Mouse (Mus musculus) left cerebral cortex, postnatal 10 days (tissue): ENCODE data around the gene Igf2bp3. TPM values are rescaled to one million over a fixed set of nuclear protein-coding genes. Genes with fewer than 3 reads are reported as not detected.

Source experiments
- DNase-seq, 2 experiments: peaks; one replicate each; pipeline ENCODE4 v3.0.0; 2021 to 2022; ENCODE audit warnings: low spot score in 2 of 2, mixed read lengths in 1 of 2; ENCODE audit errors: extremely low spot score in 1 of 2
- intact Hi-C: fragments of 180-260 bp; cut with DNase I; formaldehyde crosslinking; loops from one replicate; pipeline ENCODE4 v1.15.1; 2025
- total RNA-seq, 2 experiments: library from RNA; stranded (reverse); gene quantifications; 2 replicates each; pipeline ENCODE4 v1.2.3; 2021

The Igf2bp3 gene
- total RNA-seq, 2 experiments from 2014 or later = 1.2 TPM

- no peak for DNase-seq
Measured at GRCm38 (mm10) chr6:49113895-49114294, 100.9 kb downstream of the Igf2bp3 start.

GRCm38 (mm10) chr6:49109196-49109595 is 105.6 kb downstream of the Igf2bp3 start:
- no peak for DNase-seq
- intact Hi-C loops = no loop called here

More at GRCm38 (mm10) chr6:49113895-49114294, 100.9 kb downstream of the Igf2bp3 start:
- intact Hi-C loops = no loop called here

- intact Hi-C loops = no loop called here
- DNase-seq = no peak
Measured at GRCm38 (mm10) chr6:49106746-49107500, 107.8 kb downstream of the Igf2bp3 start.

GRCm38 (mm10) chr6:49099086-49099485 is 115.7 kb downstream of the Igf2bp3 start:
- intact Hi-C loops = no loop called here
- DNase-seq = no peak

GRCm38 (mm10) chr6:49097596-49098110 is 117.1 kb downstream of the Igf2bp3 start:
- DNase-seq = peak in 1 of 2 experiments; percentile 33
- intact Hi-C loops = no loop called here

- intact Hi-C loops = no loop called here
- peak; percentile 76 to 87 for DNase-seq
Measured at GRCm38 (mm10) chr6:49096933-49097461, 117.8 kb downstream of the Igf2bp3 start.

- intact Hi-C loops = no loop called here
- no peak for DNase-seq
Measured at GRCm38 (mm10) chr6:49096421-49096820, 118.3 kb downstream of the Igf2bp3 start.

- intact Hi-C loops = no loop called here
- DNase-seq = no peak
Measured at GRCm38 (mm10) chr6:49094968-49095367, 119.8 kb downstream of the Igf2bp3 start.

GRCm38 (mm10) chr6:49083008-49083407 is 131.7 kb downstream of the Igf2bp3 start:
- no peak for DNase-seq
- intact Hi-C loops = no loop called here

- no peak for DNase-seq
- intact Hi-C loops = no loop called here
Measured at GRCm38 (mm10) chr6:49079313-49079712, 135.4 kb downstream of the Igf2bp3 start.

GRCm38 (mm10) chr6:49077894-49078293 is 136.9 kb downstream of the Igf2bp3 start:
- DNase-seq = no peak
- intact Hi-C loops = no loop called here

- intact Hi-C loops = loop anchor here (5.0 kb wide), 1 partner anchor 133 kb away; no protein-coding TSS in a partner anchor
- peak in 1 of 2 experiments; percentile 43 for DNase-seq
Measured at GRCm38 (mm10) chr6:49074117-49074490, 140.7 kb downstream of the Igf2bp3 start.

GRCm38 (mm10) chr6:49073304-49074116 is 141.2 kb downstream of the Igf2bp3 start, which contains the start of gene Malsu1:
Gene Malsu1, plus strand, starts transcription at chr6:49073795.
- peak; percentile 93 to 96 for DNase-seq
- intact Hi-C loops = loop anchor here (5.0 kb wide), 1 partner anchor 134 kb away; no protein-coding TSS in a partner anchor

GRCm38 (mm10) chr6:49068361-49068760 is 146.4 kb downstream of the Igf2bp3 start:
- intact Hi-C loops = no loop called here

GRCm38 (mm10) chr6:49057053-49058021 is 157.4 kb downstream of the Igf2bp3 start:
- peak; percentile 59 to 68 for DNase-seq
- intact Hi-C loops = loop anchor here (5.0 kb wide), 2 partner anchors 150 to 340 kb away; partner anchors contain the start of gene Stk31

More at GRCm38 (mm10) chr6:49068361-49068760, 146.4 kb downstream of the Igf2bp3 start:
- DNase-seq = no peak

GRCm38 (mm10) chr6:49056009-49056408 is 158.7 kb downstream of the Igf2bp3 start:
- no peak for DNase-seq
- intact Hi-C loops = loop anchor here (5.0 kb wide), 2 partner anchors 151 to 341 kb away; partner anchors contain the start of gene Stk31

GRCm38 (mm10) chr6:49055256-49055733 is 159.5 kb downstream of the Igf2bp3 start:
- intact Hi-C loops = loop anchor here (5.0 kb wide), 2 partner anchors 152 to 342 kb away; partner anchors contain the start of gene Stk31
- peak in 1 of 2 experiments; percentile 51 for DNase-seq

GRCm38 (mm10) chr6:49052191-49052590 is 162.6 kb downstream of the Igf2bp3 start:
- intact Hi-C loops = no loop called here
- no peak for DNase-seq
